Mouse (Mus musculus) cerebellum, adult 2 months (tissue): ENCODE data around the gene Tor1aip1.

ENCODE experiments used
- CTCF ChIP-seq: fragments of 200-500 bp; IDR thresholded peaks from 2 replicates; pipeline ENCODE4 v1.5.1; 2011; ENCODE audit warnings: low read depth, mild to moderate bottlenecking, control low read depth, low read length, moderate library complexity, borderline replicate concordance; ENCODE audit not compliant: insufficient read depth
- POLR2A ChIP-seq: fragments of 200-500 bp; IDR thresholded peaks from 2 replicates; pipeline ENCODE4 v1.6.1; 2011; ENCODE audit warnings: low read length, control low read depth, borderline replicate concordance; ENCODE audit not compliant: insufficient read depth

DNA sequence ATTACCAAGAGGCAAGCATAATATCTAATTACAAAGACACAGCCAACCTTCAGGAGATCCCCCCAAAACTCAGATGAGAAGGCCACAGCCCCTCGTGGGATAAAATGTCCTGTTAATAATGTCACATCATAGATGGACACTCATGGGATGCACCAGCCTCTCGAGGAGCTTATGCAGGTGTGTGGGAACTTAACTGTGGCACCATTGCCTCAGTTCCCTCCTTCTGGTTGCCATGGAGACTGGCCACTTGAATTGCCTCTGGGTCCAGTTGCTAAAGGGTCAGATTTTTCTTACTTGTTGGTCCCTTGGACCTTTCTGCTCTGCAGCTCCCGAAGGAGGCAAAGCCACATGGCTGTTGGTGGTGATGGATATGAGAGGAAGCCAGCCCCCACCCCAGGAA, 41.4 kb upstream of the Tor1aip1 start:
- no peak for TF ChIP-seq POLR2A
- TF ChIP-seq CTCF, result no peak
